Mouse (Mus musculus) ES-Bruce4 (cell line): ENCODE results near the gene Edn1.
A peak's percentile ranks its signal among the peaks of the same experiment; 100 is the strongest.

Source experiments
- CTCF ChIP-seq: IDR thresholded peaks from one replicate; pipeline ENCODE4 v1.8.1; 2011; ENCODE audit warnings: low read depth, low read length
- EP300 ChIP-seq: IDR thresholded peaks from 2 replicates; pipeline ENCODE4 v1.6.1; 2011; ENCODE audit warnings: low read depth, low read length; ENCODE audit not compliant: insufficient read depth
- POLR2A ChIP-seq: IDR thresholded peaks from one replicate; pipeline ENCODE4 v1.8.1; 2011; ENCODE audit warnings: low read length; ENCODE audit not compliant: insufficient read depth

DNA sequence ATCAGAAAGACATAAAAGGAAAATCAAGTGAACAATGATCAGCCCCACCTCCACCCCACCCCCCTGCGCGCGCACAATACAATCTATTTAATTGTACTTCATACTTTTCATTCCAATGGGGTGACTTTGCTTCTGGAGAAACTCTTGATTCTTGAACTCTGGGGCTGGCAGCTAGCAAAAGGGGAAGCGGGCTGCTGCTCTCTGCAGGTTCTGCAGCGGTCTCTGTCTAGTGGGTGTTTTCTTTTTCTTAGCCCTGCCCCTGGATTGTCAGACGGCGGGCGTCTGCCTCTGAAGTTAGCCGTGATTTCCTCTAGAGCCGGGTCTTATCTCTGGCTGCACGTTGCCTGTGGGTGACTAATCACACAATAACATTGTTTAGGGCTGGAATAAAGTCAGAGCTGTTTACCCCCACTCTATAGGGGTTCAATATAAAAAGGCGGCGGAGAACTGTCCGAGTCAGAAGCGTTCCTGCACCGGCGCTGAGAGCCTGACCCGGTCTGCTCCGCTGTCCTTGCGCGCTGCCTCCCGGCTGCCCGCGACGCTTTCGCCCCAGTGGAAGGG is at the start of gene Edn1:
- no peak for TF ChIP-seq CTCF
- no peak for TF ChIP-seq POLR2A
- TF ChIP-seq EP300: 0 out of 2 replicates have a peak, but pooled peaks have one; percentile 64
